Mouse (Mus musculus): ENCODE measurements around the gene Gmppb. TPM values are rescaled to one million over a fixed set of nuclear protein-coding genes. Genes with fewer than 3 reads are reported as not detected.
"Not testable (repeated sequence)": the region's sequence is repeated elsewhere in the genome, so short reads cannot be mapped to it uniquely, and the experiment has no call there.

The Gmppb gene
- 18.1 and 18.5 TPM in 2 replicates for polyA plus RNA-seq (2015; fragmentation: Nextera tagmentation; extraction: Ambion mirVana)

GRCm38 (mm10) chr9:108049016-108049455 lies at the start of gene Gmppb:
Gene Gmppb (plus strand): TSS chr9:108049242.
- peaks cover 58% of the 10 kb centered on the region for H3K36me3 ChIP-seq
- ATAC-seq, result peak; percentile 96
- H3K27me3 ChIP-seq, result no peaks in the 10 kb centered on the region
- peak within 1 kb of the TSS; percentile 72 for H3K4me3 ChIP-seq (replicated peaks)
- H3K27ac ChIP-seq, result peak within 1 kb of the TSS; percentile 74
- peak within 1 kb of the TSS; percentile 80 for H3K4me2 ChIP-seq (replicated peaks)
- H3K4me1 ChIP-seq (replicated peaks), result peaks cover 35% of the 10 kb centered on the region
- no peaks in the 10 kb centered on the region for H3K9me3 ChIP-seq
- peak within 1 kb of the TSS; percentile 75 for H3K9ac ChIP-seq (replicated peaks)
- under 1% methylated on average over 39 of the region's 39 CpGs for WGBS

DNA sequence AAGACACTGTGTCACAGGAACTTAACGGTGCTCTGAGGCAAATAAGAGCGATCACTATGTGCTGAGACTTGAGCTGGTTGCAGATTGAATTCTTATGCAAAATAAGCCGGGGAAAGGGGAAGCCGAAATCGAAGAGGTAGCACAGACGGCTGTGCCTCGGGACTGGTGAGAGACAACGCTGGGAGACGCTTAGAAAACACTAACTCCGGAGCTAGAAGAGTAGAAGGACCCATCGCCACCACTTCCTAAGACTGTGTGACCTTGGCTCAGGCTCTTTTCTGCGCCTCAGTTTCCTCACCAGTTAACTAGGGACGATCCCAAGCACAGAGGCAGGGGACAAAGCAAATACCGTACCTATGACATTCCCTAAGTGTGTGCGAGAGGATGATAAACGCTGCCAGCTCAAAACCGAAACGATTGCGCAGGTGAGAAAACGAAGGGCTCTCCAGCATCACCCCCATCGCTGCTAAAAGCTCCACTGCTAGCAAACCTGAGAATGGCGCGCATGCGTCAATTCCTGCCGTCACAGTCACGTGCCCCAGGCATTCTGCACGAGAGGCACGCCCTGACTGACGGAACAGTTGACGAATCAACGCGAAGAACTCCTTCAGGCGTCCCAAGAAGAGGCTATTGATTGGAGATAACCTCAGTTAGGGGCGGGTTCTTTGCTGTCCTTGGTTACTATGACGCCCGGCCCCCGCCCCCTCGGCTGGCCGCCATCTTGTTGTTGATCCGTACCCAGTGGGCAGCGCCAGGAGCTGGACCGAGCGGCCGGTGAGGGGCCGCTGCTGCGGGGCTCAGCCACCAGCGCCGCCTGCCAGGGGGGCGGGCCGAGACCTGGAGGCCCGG lies 46.9 kb upstream of the Gmppb start, which contains the start of gene Ip6k1:
Gene Ip6k1, plus strand, starts transcription at position 580 of the 849 bp plus-strand sequence.
- under 1% methylated on average over 51 of the region's 51 CpGs for WGBS

GRCm38 (mm10) chr9:108002778-108003530 lies 46.1 kb upstream of the Gmppb start:
- peak overlapping the region; percentile 88 for H3K4me2 ChIP-seq (replicated peaks)
- under 1% methylated on average over 50 of the region's 50 CpGs for WGBS
- H3K4me1 ChIP-seq (replicated peaks), result peaks cover 40% of the 10 kb centered on the region
- ATAC-seq, result peak; percentile 70; the same call in 1 of the 2 replicates
- peak overlapping the region; percentile 97 for H3K27ac ChIP-seq
- peak overlapping the region; percentile 98 for H3K9ac ChIP-seq (replicated peaks)
- no peaks in the 10 kb centered on the region for H3K9me3 ChIP-seq
- H3K36me3 ChIP-seq, result no peaks in the 10 kb centered on the region
- H3K27me3 ChIP-seq, result no peaks in the 10 kb centered on the region
- peak overlapping the region; percentile 94 for H3K4me3 ChIP-seq (replicated peaks)

More for the DNA sequence above, 46.9 kb upstream of the Gmppb start, which contains the start of gene Ip6k1:
- H3K27me3 ChIP-seq, result no peaks in the 10 kb centered on the region
- peak within 1 kb of the TSS; percentile 97 for H3K27ac ChIP-seq
- peak within 1 kb of the TSS; percentile 94 for H3K4me3 ChIP-seq (replicated peaks)
- H3K9me3 ChIP-seq, result no peaks in the 10 kb centered on the region
- peak; percentile 98 for ATAC-seq
- H3K4me2 ChIP-seq (replicated peaks), result peak within 1 kb of the TSS; percentile 88
- H3K9ac ChIP-seq (replicated peaks), result peak within 1 kb of the TSS; percentile 98
- H3K4me1 ChIP-seq (replicated peaks), result peaks cover 40% of the 10 kb centered on the region
- no peaks in the 10 kb centered on the region for H3K36me3 ChIP-seq

DNA sequence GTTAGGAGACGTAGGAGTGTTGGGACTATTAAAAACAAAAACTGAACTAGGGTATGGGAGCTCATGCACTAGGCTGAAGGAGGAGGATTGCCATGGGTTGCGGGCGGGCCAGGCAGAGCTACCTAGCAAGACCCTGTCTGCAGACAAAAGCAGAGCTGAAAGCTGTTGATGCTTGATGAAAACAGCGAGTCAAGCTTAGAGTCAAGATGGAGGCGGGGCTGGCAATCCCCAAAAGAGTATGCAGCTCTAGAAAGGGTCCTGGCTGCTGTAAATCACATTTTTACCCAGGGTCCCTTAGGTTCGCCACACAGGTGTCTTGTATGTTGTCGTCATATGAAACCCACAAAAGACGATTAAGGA lies 45.5 kb upstream of the Gmppb start:
- Histone ChIP-seq H3K4me3 (replicated peaks) (peak overlapping the region; percentile 94), H3K4me2 (replicated peaks) (peak overlapping the region; percentile 88), H3K36me3 (no peaks in the 10 kb centered on the region), H3K4me1 (replicated peaks) (peaks cover 40% of the 10 kb centered on the region), H3K9ac (replicated peaks) (peak overlapping the region; percentile 98), H3K9me3 (no peaks in the 10 kb centered on the region), H3K27ac (peak overlapping the region; percentile 97), H3K27me3 (no peaks in the 10 kb centered on the region)
- no peak for ATAC-seq
- 16% methylated on average over 8 of the region's 8 CpGs for WGBS

GRCm38 (mm10) chr9:108008041-108008440 lies 41.0 kb upstream of the Gmppb start:
- peaks cover 33% of the 10 kb centered on the region for H3K4me1 ChIP-seq (replicated peaks)
- no peak overlapping the region for H3K9ac ChIP-seq (replicated peaks)
- no peak overlapping the region for H3K4me3 ChIP-seq (replicated peaks)
- H3K27ac ChIP-seq, result no peak overlapping the region
- no peaks in the 10 kb centered on the region for H3K9me3 ChIP-seq
- no peaks in the 10 kb centered on the region for H3K27me3 ChIP-seq
- H3K4me2 ChIP-seq (replicated peaks), result no peak overlapping the region
- no peak for ATAC-seq
- H3K36me3 ChIP-seq, result peaks cover 7% of the 10 kb centered on the region; the same call in 1 of the 2 replicates
- WGBS, result 92% methylated on average over 5 of the region's 5 CpGs

GRCm38 (mm10) chr9:108010385-108010784 lies 38.7 kb upstream of the Gmppb start:
- H3K9ac ChIP-seq (replicated peaks), result no peak overlapping the region
- H3K4me3 ChIP-seq (replicated peaks), result no peak overlapping the region
- ATAC-seq, result no peak

GRCm38 (mm10) chr9:108013577-108013976 lies 35.5 kb upstream of the Gmppb start:
- H3K36me3 ChIP-seq; H3K27ac ChIP-seq; H3K4me1 ChIP-seq (replicated peaks); H3K9me3 ChIP-seq; H3K9ac ChIP-seq (replicated peaks); ATAC-seq; H3K4me2 ChIP-seq (replicated peaks); H3K27me3 ChIP-seq; H3K4me3 ChIP-seq (replicated peaks): not testable (repeated sequence)
- 98% methylated on average over 2 of the region's 2 CpGs for WGBS

More at GRCm38 (mm10) chr9:108010385-108010784, 38.7 kb upstream of the Gmppb start:
- Histone ChIP-seq H3K9me3 (no peaks in the 10 kb centered on the region), H3K4me2 (replicated peaks) (no peak overlapping the region), H3K36me3 (peaks cover 7% of the 10 kb centered on the region; the same call in 1 of the 2 replicates), H3K27ac (no peak overlapping the region), H3K4me1 (replicated peaks) (peaks cover 12% of the 10 kb centered on the region), H3K27me3 (no peaks in the 10 kb centered on the region)

DNA sequence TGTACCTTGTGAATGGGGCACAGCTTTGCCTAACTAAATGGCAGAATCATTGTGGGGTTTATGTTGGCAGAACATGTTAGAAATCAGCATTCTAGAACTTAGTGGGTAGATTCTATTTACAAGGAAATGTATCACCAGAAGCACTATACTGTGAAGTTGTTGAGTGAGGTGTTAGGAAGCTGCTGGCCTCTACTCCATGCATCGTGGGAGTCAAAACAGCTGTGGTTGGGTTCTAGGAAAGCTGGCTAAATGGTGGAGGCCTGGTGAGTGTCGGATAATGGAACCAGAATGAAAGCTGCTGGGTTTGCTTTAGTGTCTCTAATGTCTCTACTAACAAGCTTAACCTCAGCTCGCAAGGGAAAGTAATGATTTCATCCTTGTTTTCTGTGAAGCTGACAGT lies 31.9 kb upstream of the Gmppb start:
- H3K4me3 ChIP-seq (replicated peaks), result no peak overlapping the region
- no peak overlapping the region for H3K4me2 ChIP-seq (replicated peaks)
- peaks cover 7% of the 10 kb centered on the region; the same call in 1 of the 2 replicates for H3K36me3 ChIP-seq
- 83% methylated on average over 3 of the region's 3 CpGs for WGBS
- no peaks in the 10 kb centered on the region for H3K27me3 ChIP-seq
- ATAC-seq, result no peak
- H3K4me1 ChIP-seq (replicated peaks), result no peaks in the 10 kb centered on the region
- H3K9ac ChIP-seq (replicated peaks), result no peak overlapping the region
- no peaks in the 10 kb centered on the region for H3K9me3 ChIP-seq
- no peak overlapping the region for H3K27ac ChIP-seq

- Histone ChIP-seq H3K9me3 (no peaks in the 10 kb centered on the region), H3K4me1 (replicated peaks) (no peaks in the 10 kb centered on the region), H3K27ac (no peak overlapping the region), H3K36me3 (peaks cover 20% of the 10 kb centered on the region), H3K4me3 (replicated peaks) (no peak overlapping the region), H3K27me3 (no peaks in the 10 kb centered on the region), H3K9ac (replicated peaks) (no peak overlapping the region), H3K4me2 (replicated peaks) (no peak overlapping the region)
- 96% methylated on average over 1 of the region's 1 CpGs for WGBS
- ATAC-seq, result no peak
Measured at GRCm38 (mm10) chr9:108020741-108021140, 28.3 kb upstream of the Gmppb start.

- Histone ChIP-seq H3K27ac (no peak overlapping the region), H3K27me3 (no peaks in the 10 kb centered on the region), H3K4me3 (replicated peaks) (no peak overlapping the region), H3K4me1 (replicated peaks) (no peaks in the 10 kb centered on the region), H3K9me3 (no peaks in the 10 kb centered on the region), H3K36me3 (peaks cover 40% of the 10 kb centered on the region), H3K4me2 (replicated peaks) (no peak overlapping the region), H3K9ac (replicated peaks) (no peak overlapping the region)
- WGBS, result 92% methylated on average over 3 of the region's 3 CpGs
- ATAC-seq, result no peak
Measured at GRCm38 (mm10) chr9:108023216-108023615, 25.8 kb upstream of the Gmppb start.

- Histone ChIP-seq H3K27ac (no peak overlapping the region), H3K9me3 (no peaks in the 10 kb centered on the region), H3K36me3 (peaks cover 54% of the 10 kb centered on the region), H3K4me2 (replicated peaks) (no peak overlapping the region), H3K9ac (replicated peaks) (no peak overlapping the region), H3K4me1 (replicated peaks) (no peaks in the 10 kb centered on the region), H3K4me3 (replicated peaks) (no peak overlapping the region), H3K27me3 (no peaks in the 10 kb centered on the region)
- 93% methylated on average over 3 of the region's 3 CpGs for WGBS
- no peak for ATAC-seq
Measured at GRCm38 (mm10) chr9:108026584-108026983, 22.5 kb upstream of the Gmppb start.

GRCm38 (mm10) chr9:108027867-108028266 lies 21.2 kb upstream of the Gmppb start:
- no peaks in the 10 kb centered on the region for H3K9me3 ChIP-seq
- H3K4me1 ChIP-seq (replicated peaks), result no peaks in the 10 kb centered on the region
- H3K4me2 ChIP-seq (replicated peaks), result no peak overlapping the region
- peaks cover 64% of the 10 kb centered on the region for H3K36me3 ChIP-seq
- H3K27me3 ChIP-seq, result no peaks in the 10 kb centered on the region
- no peak overlapping the region for H3K9ac ChIP-seq (replicated peaks)
- H3K27ac ChIP-seq, result no peak overlapping the region
- 98% methylated on average over 3 of the region's 3 CpGs for WGBS
- no peak overlapping the region for H3K4me3 ChIP-seq (replicated peaks)
- ATAC-seq, result no peak

Measured in midbrain, embryonic 13.5 days (tissue).